Mouse (Mus musculus): Measurements from ENCODE around the gene Strc.

Gene Strc

DNA sequence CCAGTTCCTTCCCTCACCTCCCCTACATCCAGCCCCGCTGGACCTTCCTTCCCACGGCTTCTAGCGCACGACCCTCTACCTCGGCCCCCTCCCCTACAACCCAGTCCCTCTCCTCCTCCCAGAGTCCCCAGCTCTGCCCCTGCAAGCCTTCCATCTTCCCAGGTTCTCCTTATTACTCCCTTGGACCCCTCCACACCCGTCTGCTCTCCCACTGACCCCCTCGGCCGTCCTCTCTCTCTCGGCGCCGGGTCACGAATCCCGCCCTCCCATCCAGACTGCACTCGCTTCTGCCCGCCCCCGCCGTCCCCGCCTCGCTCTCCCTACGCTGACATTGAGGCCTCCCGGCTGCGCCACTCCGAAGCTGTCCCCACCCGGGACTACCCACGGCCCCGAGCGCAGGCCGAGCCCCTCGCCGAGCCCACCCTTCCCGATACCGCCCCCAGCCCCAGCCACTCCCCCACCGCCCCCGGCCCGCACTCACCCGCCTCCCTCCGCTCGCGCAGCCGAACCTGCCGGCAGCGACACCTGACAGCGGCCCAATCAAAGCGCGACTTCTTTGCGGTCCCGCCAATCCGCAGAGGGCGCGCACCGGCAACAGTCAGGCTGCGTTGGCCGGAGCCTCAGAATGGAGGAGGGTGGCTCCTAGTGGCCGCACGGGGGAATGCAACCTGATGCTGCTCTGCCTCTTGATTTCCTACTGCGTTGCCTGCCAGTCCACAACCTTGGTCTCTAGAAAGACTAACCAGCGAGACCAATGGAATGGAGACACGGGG, 32.0 kb downstream of the Strc start, which contains the start of gene Ppip5k1:
Gene Ppip5k1 (minus strand): TSS at position 577 of the 773 bp plus-strand sequence.
- DNase-seq, result peak; percentile 98

GRCm38 (mm10) chr2:121354378-121354777, 32.6 kb downstream of the Strc start:
- DNase-seq, result no peak

DNA sequence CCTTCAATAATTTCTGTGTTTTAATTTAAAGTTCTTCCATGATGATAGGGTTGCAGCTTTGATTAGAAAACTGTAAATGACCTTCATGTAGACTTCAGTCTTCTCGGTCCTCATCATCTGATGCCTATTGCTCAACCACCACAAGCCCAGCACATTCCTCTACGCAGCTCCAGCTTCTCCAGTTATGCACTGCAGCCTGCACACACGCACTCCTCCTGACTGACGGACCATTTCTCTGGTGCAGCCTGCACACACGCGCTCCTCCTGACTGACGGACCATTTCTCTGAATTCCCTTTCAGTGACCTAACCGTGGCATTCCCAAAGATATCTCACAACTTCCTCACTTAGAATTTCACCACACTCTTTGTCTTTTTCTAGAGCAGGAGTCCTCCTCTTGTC, 33.8 kb downstream of the Strc start:
- no peak for DNase-seq

DNA sequence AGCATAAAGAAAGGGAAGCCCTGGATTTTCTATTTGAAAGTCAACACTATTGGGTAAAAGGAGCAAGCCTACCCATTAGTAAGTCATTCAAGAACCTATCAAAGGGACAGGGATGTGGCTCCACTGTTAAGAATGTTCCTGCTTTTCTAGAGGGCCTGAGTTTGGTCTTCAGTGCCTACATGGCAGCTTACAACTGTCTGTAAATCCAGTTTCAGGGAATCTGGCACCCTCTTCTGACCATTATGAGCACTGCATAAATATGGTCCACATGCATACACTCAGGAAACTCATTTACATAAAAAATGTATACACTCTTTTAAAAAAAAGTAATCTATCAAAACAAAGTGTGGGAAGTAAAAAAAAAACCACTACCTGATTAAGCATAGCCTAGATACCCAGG, 47.9 kb downstream of the Strc start:
- no peak for DNase-seq

DNA sequence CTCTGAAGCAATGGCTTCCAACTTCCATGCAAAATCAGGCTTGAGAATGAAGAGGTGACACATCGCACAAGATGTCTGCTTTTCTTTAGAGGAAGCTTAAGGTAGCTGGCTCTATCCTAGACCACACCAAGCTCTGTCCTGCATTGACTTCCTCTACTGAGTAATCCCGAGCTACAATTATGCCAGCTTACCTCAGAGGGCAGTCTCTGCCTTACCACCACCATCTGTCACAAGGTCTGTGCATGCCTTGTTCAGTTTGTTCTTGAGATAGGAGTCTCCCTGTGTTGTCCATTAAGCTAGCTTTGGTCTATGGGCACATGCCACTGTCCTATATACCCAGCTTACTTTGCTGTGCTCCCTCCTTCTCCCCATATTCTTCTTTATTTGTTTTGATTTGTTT, 57.5 kb downstream of the Strc start:
- DNase-seq, result no peak

DNA sequence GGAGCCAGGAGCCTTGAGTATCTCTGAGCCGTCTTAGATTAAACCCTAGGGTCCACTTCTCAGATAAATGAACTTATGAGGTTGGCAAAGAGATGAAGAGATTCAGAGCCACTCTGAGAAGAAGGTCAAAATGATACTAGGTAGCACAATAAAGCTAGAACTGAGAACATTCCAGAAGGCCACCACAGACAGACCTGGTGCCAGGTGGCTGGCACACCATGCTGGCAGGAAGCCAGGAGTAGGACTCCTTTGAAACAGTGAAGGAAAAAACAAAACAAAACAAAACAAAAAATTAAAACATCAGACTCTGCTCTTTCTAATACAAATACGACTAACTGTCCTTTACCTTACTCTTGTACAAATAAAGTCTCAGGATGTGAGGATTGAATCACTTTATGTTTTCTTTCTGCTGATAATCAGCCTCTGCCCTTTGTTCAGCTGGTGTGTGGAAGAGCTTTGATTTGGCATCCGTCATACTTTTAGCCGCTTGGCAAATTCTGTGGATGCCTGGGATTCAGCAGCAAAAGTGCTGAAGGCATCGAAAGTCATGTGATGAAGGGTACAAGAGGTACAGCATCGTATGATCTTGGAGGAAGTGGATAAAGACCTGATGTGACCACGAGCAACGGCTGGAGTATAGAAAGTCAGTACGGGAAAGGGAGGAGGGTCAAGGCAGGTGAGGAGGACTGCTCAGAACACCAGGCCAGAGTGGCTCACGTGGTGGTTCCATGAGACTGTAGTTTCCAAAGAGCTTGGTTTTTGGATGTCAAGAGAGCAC, 63.1 kb downstream of the Strc start:
- DNase-seq, result no peak

- DNase-seq, result no peak
Observed at GRCm38 (mm10) chr2:121323041-121323440, 63.9 kb downstream of the Strc start.

DNA sequence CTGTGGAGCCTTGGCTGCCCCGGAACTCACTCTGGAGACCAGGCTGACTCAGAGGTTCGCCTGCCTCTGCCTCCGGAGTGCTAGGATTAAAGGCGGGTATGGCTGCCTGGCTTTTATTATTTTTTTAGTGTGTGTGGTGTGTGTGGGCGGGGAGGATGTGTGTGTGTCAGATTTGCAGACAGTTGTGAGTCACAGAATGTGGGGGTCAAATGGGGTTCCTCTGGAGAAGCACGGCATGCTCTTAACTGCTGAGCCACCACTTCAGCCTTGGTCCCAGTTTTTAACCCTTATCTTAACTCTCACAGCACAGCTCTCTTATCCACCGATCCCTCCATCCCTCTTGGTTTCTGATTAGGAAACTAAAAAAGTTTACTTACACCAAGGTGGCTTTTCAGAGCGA, 70.7 kb downstream of the Strc start:
- DNase-seq, result no peak
